Mouse (Mus musculus) kidney, postnatal 0 days (tissue): ENCODE data around the gene Lifr. TPM values are rescaled to one million over a fixed set of nuclear protein-coding genes. Genes with fewer than 3 reads are reported as not detected.

Source experiments
- ATAC-seq: fragments of 200-750 bp; cut with Nextera tagmentation; replicated peaks from 2 replicates; pipeline ENCODE4 v1.8.0; 2017; ENCODE audit warnings: low read depth, moderate number of reproducible peaks, moderate TSS enrichment, moderate library complexity; ENCODE audit not compliant: low FRiP score
- DNase-seq: peaks from one replicate; pipeline ENCODE4 v3.0.0-alpha.2; 2016; ENCODE audit warnings: low spot score
- H3K27ac ChIP-seq: fragments of 300-500 bp; sonication (generic); 2 replicates; pipeline ENCODE4 v1.5.1; 2014; ENCODE audit warnings: mild to moderate bottlenecking
- H3K27me3 ChIP-seq: fragments of 300-500 bp; sonication (generic); 2 replicates; pipeline ENCODE4 v1.6.1; 2014; ENCODE audit warnings: low read length, mixed read lengths; ENCODE audit not compliant: insufficient read depth
- H3K36me3 ChIP-seq: fragments of 300-500 bp; sonication (generic); 2 replicates; pipeline ENCODE4 v1.6.1; 2014; ENCODE audit warnings: low read length, mixed read lengths; ENCODE audit not compliant: insufficient read depth
- H3K4me1 ChIP-seq: fragments of 300-500 bp; sonication (generic); replicated peaks from 2 replicates; pipeline ENCODE4 v1.6.1; 2014; ENCODE audit warnings: antibody characterized with exemption, low read length, mixed read lengths; ENCODE audit not compliant: insufficient read depth
- H3K4me2 ChIP-seq: fragments of 300-500 bp; sonication (generic); 2 replicates; pipeline ENCODE4 v1.6.1; 2014; ENCODE audit warnings: mild to moderate bottlenecking, low read length, moderate library complexity, mixed read lengths
- H3K4me3 ChIP-seq: fragments of 300-500 bp; sonication (generic); replicated peaks from 2 replicates; pipeline ENCODE4 v1.5.1; 2014; ENCODE audit warnings: low read depth, low read length
- H3K9ac ChIP-seq: fragments of 300-500 bp; sonication (generic); 2 replicates; pipeline ENCODE4 v1.6.1; 2014; ENCODE audit warnings: low read depth, low read length
- H3K9me3 ChIP-seq: fragments of 300-500 bp; sonication (generic); replicated peaks from 2 replicates; pipeline ENCODE4 v1.6.1; 2016; ENCODE audit warnings: low read length, inconsistent platforms, mixed read lengths
- CTCF ChIP-seq: IDR thresholded peaks from 2 replicates; pipeline ENCODE4 v1.5.1; 2016; ENCODE audit warnings: antibody characterized with exemption, low read depth, mild to moderate bottlenecking, moderate library complexity
- WGBS: fragments of 180-500 bp; shearing (Covaris S2); extraction: QIAGEN DNeasy Blood & Tissue Kit; methylation state at CpG from one replicate; pipeline ENCODE4 v1.1.7; 2014; 5-methylcytosine and 5-hydroxymethylcytosine counted together
- polyA plus RNA-seq: library from polyadenylated mRNA; unstranded; fragments of >200 nt; fragmentation: Nextera tagmentation; extraction: Ambion mirVana; gene quantifications from 2 replicates; pipeline ENCODE4 v1.2.1, GENCODE M21; 2015

Lifr gene
- polyA plus RNA-seq, 1 experiment from 2014 or later = 21.2 TPM

GRCm38 (mm10) chr15:7130691-7131225 lies 40.3 kb downstream of the Lifr start:
- peak overlapping the region; percentile 88 for H3K4me2 ChIP-seq
- TF ChIP-seq CTCF = 0 out of 2 replicates have a peak, but pooled peaks have one; percentile 19
- H3K9me3 ChIP-seq = no peaks in the 10 kb centered on the region
- H3K9ac ChIP-seq = peak overlapping the region; percentile 81; the same call in 1 of the 2 replicates
- H3K36me3 ChIP-seq = no peaks in the 10 kb centered on the region
- H3K27ac ChIP-seq = peak overlapping the region; percentile 91; the same call in 1 of the 2 replicates
- H3K27me3 ChIP-seq = no peaks in the 10 kb centered on the region
- DNase-seq (peak; percentile 42), ATAC-seq (peak; percentile 22; the same call in 1 of the 2 replicates)
- H3K4me1 ChIP-seq = peaks cover 13% of the 10 kb centered on the region
- WGBS = 27% methylated on average over 7 of the region's 7 CpGs
- H3K4me3 ChIP-seq = peak overlapping the region; percentile 76

GRCm38 (mm10) chr15:7132741-7133140 lies 42.3 kb downstream of the Lifr start:
- 64% methylated on average over 13 of the region's 13 CpGs for WGBS
- Histone ChIP-seq H3K9ac (no peak overlapping the region), H3K4me2 (no peak overlapping the region), H3K9me3 (no peaks in the 10 kb centered on the region), H3K27ac (no peak overlapping the region), H3K4me3 (no peak overlapping the region), H3K4me1 (peaks cover 22% of the 10 kb centered on the region), H3K36me3 (no peaks in the 10 kb centered on the region), H3K27me3 (no peaks in the 10 kb centered on the region)
- peak; percentile 48 for TF ChIP-seq CTCF
- DNase-seq = no peak
- ATAC-seq = no peak

GRCm38 (mm10) chr15:7134454-7135052 lies 44.1 kb downstream of the Lifr start:
- Histone ChIP-seq H3K9me3 (no peaks in the 10 kb centered on the region), H3K27me3 (no peaks in the 10 kb centered on the region), H3K4me2 (no peak overlapping the region), H3K27ac (no peak overlapping the region), H3K36me3 (no peaks in the 10 kb centered on the region), H3K4me3 (no peak overlapping the region), H3K4me1 (peaks cover 24% of the 10 kb centered on the region), H3K9ac (no peak overlapping the region)
- peak; percentile 79 for TF ChIP-seq CTCF
- DNase-seq (peak; percentile 85), ATAC-seq (no peak)
- 52% methylated on average over 11 of the region's 11 CpGs for WGBS

- WGBS = 73% methylated on average over 6 of the region's 6 CpGs
Observed at GRCm38 (mm10) chr15:7135982-7136562, 45.7 kb downstream of the Lifr start.

GRCm38 (mm10) chr15:7136912-7137311 lies 46.5 kb downstream of the Lifr start:
- 74% methylated on average over 10 of the region's 10 CpGs for whole genome bisulfite sequencing
- ATAC-seq (no peak), DNase-seq (no peak)
- TF ChIP-seq CTCF = no peak
- Histone ChIP-seq H3K27ac (peak overlapping the region; percentile 47), H3K4me1 (0 out of 2 replicates have a peak, but pooled peaks cover 18% of the 10 kb centered on the region), H3K9ac (no peak overlapping the region), H3K27me3 (no peaks in the 10 kb centered on the region), H3K9me3 (no peaks in the 10 kb centered on the region), H3K36me3 (no peaks in the 10 kb centered on the region), H3K4me3 (no peak overlapping the region), H3K4me2 (no peak overlapping the region)

More at GRCm38 (mm10) chr15:7135982-7136562, 45.7 kb downstream of the Lifr start:
- ATAC-seq = no peak
- no peak overlapping the region for H3K9ac ChIP-seq
- no peak for DNase-seq
- no peaks in the 10 kb centered on the region for H3K27me3 ChIP-seq
- no peak overlapping the region for H3K4me2 ChIP-seq
- no peak for TF ChIP-seq CTCF
- H3K9me3 ChIP-seq = no peaks in the 10 kb centered on the region
- peaks cover 20% of the 10 kb centered on the region for H3K4me1 ChIP-seq
- H3K4me3 ChIP-seq = no peak overlapping the region
- H3K27ac ChIP-seq = no peak overlapping the region
- H3K36me3 ChIP-seq = no peaks in the 10 kb centered on the region

GRCm38 (mm10) chr15:7137607-7138006 lies 47.2 kb downstream of the Lifr start:
- WGBS = 34% methylated on average over 12 of the region's 12 CpGs
- Histone ChIP-seq H3K36me3 (no peaks in the 10 kb centered on the region), H3K4me2 (no peak overlapping the region), H3K27ac (peak overlapping the region; percentile 47; the same call in 1 of the 2 replicates), H3K9ac (no peak overlapping the region), H3K4me1 (0 out of 2 replicates have a peak, but pooled peaks cover 18% of the 10 kb centered on the region), H3K9me3 (no peaks in the 10 kb centered on the region), H3K4me3 (no peak overlapping the region), H3K27me3 (no peaks in the 10 kb centered on the region)
- ATAC-seq (peak; percentile 71), DNase-seq (no peak)
- TF ChIP-seq CTCF = no peak
